Mouse (Mus musculus) ES-Bruce4 (cell line): Measurements from ENCODE around the gene Nol10.
"Not testable (repeated sequence)": the region's sequence is repeated elsewhere in the genome, so short reads cannot be mapped to it uniquely, and the experiment has no call there.

Source experiments
- CTCF ChIP-seq: IDR thresholded peaks from one replicate; pipeline ENCODE4 v1.8.1; 2011; ENCODE audit warnings: low read depth, low read length
- EP300 ChIP-seq: IDR thresholded peaks from 2 replicates; pipeline ENCODE4 v1.6.1; 2011; ENCODE audit warnings: low read depth, low read length; ENCODE audit not compliant: insufficient read depth
- POLR2A ChIP-seq: IDR thresholded peaks from one replicate; pipeline ENCODE4 v1.8.1; 2011; ENCODE audit warnings: low read length; ENCODE audit not compliant: insufficient read depth

GRCm38 (mm10) chr12:17470528-17470927 is 122.3 kb downstream of the Nol10 start:
- not testable (repeated sequence) for TF ChIP-seq CTCF, EP300, POLR2A
